Mouse (Mus musculus) heart, postnatal 36 days (tissue): ENCODE results near the gene Gm32802. TPM values are rescaled to one million over a fixed set of nuclear protein-coding genes. Genes with fewer than 3 reads are reported as not detected.
"Not testable (repeated sequence)": the region's sequence is repeated elsewhere in the genome, so short reads cannot be mapped to it uniquely, and the experiment has no call there.

ENCODE experiments used
- DNase-seq, 2 experiments: peaks; one replicate each; pipeline ENCODE4 v3.0.0; 2021 to 2022
- intact Hi-C: fragments of 180-260 bp; cut with DNase I; formaldehyde crosslinking; loops from one replicate; pipeline ENCODE4 v1.15.1; 2025
- total RNA-seq, 2 experiments: library from RNA; stranded (reverse); gene quantifications; 2 replicates each; pipeline ENCODE4 v1.2.3; 2021

The Gm32802 gene
- total RNA-seq: under 1 TPM; 0.31 to 0.49 TPM

DNA sequence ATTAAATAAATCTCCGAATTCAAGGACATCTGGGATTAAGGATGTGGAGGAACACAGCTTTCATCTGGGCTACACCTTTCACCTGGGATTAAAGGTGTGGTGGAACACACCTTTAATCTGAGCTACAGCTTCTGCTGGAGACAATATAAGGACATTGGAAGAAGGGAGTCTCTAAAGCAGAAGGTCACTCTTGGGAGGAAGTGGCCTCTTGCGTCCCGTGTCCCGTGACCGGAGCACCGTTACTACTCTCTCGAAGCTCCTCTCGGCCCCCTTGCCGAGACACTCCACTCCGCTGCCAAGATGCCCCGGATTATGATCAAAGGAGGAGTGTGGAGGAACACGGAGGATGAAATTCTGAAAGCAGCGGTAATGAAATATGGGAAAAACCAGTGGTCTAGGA is at the start of gene Gm32802:
Gm32802 (plus strand) TSS at position 301 of the 400 bp plus-strand sequence.
- DNase-seq, intact Hi-C loops: not testable (repeated sequence)

DNA sequence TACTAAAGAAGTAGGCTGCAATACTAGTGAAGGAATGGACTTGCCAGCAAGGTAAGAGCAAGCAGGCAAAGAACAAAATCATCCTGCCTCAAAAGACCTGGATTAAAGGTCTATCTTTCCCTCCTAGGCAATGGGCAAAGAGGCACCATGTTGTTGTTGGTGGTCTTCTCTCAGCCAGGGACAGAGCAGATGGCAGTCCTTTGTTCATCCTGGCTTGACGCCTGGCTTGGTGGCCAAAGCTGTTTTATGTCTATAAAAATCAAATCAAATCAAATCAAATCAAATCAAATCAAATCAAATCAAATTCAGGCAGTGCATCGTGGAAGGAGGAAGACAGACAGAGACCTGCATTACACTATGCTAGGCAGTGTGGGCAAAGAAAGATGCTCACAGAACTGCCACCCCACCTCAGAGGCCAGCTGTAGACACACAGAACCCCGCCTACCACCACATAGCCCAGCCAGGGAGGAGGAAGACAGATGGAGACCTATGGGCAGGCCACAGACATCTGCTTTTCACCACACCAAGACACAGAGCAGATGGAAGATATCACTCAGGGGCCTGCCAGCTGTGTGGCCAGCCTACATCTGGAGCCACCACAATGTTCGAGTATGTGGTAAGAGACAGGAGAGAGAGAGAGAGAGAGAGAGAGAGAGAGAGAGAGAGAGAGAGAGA is 42.6 kb upstream of the Gm32802 start:
- DNase-seq, intact Hi-C loops: not testable (repeated sequence)

DNA sequence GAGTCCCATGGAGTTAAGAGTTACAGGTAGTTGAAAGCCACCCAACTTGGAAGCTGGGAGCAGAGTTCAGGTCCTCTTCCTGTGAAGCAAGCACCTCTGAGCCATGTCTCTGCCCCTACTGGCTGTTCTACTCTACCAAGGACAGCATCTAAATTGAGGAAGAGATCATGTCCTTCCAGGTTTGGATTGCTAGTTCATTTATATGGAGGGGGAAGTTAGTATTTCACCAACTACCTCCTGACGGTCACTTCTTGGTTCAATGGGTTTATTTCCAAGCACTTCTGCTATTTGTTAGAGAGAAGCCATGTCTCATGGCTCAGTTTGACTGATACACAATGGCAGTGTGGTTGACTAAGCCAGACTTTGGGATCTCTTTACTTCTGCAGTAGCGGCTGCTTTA is 30.9 kb upstream of the Gm32802 start:
- intact Hi-C loops, DNase-seq: not testable (repeated sequence)

DNA sequence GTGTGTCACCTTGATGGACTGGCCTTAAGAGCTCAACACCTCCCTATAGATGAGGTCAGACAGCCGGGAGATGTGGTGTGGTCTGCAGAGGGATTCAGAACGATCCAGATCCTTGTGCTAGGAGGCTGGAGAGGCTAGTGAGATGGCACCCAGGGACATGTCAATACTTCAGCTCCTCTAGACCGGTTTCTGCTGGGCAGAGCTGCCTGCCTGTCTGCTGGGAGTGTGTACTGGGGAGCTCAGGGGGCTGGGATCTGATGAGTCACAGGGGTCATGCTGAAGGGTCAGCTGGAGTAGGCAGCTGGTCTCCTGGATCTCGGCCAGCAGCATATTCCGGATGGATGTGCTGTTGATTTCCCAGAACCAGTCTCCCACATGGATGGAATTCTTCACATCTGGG is 25.9 kb upstream of the Gm32802 start:
- intact Hi-C loops, DNase-seq: not testable (repeated sequence)

- DNase-seq, intact Hi-C loops: not testable (repeated sequence)
Observed at GRCm38 (mm10) chr10:118240680-118241079, 17.8 kb upstream of the Gm32802 start, which contains the start of gene Gm32717. Gene Gm32717 (minus strand): TSS chr10:118240780.

DNA sequence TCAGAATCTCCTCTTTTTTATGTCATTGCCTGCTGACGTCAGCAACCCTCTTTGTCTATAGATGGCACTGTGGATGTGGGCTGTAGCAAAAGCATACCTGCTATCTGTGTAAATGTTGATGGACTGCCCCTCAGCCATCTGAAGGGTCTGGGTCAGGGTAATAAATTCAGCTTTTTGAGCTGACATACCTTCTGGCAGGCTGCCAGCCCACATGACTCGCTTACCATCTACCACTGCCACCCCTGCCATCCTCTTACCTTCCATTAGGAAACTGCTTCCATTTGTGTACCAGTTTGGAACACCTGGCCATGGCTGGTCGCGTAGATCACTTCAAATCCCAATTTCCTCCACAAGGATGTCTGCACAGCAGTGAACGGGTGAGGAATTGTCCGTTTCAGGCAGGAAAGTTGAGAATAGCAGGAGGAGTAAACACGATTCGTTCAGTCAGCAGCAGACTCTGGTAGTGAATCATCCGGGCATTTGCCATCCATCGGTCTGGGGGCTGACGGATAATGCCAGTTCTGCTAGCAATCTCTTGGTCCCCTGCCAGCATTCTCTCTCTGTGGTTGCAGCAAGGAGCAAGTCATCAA is 9.4 kb upstream of the Gm32802 start:
- DNase-seq, intact Hi-C loops: not testable (repeated sequence)

DNA sequence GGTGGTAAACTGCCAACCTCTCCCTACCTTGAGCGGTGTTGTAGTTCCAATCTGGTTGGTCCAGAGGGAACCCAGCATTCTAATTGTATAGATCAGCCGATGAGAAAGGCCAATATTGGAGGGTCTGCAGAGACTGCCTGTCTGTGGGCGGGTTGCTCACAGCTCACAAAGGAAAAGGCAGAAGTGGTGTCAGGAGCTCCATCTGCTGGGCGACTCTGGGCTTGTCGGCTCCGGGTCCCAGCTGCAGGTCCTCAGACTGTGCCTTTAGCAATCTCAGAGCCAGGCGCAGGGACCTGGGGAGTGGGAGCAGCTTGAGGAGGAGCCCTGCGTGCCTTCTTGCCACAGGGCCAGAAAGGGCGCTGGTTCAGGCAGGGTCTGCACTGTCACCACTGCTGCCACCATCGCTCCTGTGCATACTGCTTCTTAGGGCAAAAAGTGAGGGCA is 7.6 kb upstream of the Gm32802 start:
- no peak for DNase-seq
- intact Hi-C loops: no loop called here

DNA sequence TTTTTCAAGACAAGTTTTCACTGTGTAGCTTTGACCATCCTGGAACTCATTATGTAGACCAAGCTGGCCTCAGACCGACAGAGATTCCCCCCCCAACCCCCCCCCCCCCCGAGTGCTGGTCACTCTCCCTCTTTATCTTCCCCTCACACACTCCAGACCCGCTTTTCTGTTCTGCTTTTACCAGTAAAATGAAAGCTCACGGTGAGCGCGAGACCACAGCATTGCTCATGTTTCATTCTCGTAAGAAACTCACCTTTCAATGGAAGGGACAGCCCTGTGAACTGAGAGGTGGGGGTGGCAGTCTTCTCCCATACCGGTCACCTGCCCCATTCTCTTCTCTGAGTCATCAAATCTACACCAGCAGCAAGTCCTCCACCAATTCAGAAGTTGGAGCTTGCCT is 10.3 kb downstream of the Gm32802 start:
- DNase-seq, intact Hi-C loops: not testable (repeated sequence)

DNA sequence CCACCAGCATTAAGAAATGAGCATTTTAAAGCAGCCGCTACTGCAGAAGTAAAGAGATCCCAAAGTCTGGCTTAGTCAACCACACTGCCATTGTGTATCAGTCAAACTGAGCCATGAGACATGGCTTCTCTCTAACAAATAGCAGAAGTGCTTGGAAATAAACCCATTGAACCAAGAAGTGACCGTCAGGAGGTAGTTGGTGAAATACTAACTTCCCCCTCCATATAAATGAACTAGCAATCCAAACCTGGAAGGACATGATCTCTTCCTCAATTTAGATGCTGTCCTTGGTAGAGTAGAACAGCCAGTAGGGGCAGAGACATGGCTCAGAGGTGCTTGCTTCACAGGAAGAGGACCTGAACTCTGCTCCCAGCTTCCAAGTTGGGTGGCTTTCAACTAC is 12.9 kb downstream of the Gm32802 start:
- intact Hi-C loops, DNase-seq: not testable (repeated sequence)

DNA sequence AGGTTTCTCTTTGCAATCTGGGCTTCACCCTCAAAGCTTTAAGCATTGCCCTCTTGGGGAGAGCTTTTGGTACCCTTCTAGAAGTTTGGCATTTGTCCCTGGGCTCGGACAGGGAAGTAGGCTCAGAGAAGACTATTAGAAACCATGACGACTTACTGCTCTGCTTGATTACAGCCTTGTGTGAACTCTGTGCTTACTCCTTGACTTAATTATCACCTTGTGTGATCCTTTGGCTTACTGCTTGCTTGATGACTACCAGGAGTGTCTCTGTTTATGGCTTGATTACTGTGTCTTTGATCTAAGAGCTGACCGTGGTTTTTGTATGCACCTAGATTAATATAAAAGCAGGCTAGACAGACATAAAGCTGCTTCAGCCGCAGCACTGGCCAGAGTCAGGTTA is 19.6 kb downstream of the Gm32802 start:
- intact Hi-C loops, DNase-seq: not testable (repeated sequence)

DNA sequence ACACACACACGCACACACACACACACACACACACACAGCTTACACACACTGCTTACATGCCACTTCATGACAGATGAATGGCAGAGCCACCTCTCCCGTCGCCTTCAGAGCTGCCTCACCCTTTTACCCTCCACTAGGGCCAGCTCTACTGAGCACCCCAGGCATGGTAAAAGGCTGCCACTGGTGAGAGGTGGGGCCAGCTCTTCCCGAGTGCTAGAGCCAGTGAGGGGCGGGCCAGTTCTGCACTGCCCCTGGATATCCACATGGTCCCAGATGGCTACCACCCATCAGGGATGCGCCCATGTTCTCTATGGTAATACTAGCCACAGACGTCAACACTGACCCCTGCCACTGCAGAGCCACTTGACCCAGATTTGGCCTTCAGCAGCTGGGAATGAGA is 24.1 kb downstream of the Gm32802 start:
- DNase-seq, intact Hi-C loops: not testable (repeated sequence)

DNA sequence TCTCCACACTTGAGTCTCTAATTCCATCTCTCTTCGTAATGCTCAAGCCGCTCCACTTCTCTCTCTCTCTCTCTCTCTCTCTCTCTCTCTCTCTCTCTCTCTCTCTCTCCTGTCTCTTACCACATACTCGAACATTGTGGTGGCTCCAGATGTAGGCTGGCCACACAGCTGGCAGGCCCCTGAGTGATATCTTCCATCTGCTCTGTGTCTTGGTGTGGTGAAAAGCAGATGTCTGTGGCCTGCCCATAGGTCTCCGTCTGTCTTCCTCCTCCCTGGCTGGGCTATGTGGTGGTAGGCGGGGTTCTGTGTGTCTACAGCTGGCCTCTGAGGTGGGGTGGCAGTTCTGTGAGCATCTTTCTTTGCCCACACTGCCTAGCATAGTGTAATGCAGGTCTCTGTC is 24.5 kb downstream of the Gm32802 start:
- DNase-seq, intact Hi-C loops: not testable (repeated sequence)

DNA sequence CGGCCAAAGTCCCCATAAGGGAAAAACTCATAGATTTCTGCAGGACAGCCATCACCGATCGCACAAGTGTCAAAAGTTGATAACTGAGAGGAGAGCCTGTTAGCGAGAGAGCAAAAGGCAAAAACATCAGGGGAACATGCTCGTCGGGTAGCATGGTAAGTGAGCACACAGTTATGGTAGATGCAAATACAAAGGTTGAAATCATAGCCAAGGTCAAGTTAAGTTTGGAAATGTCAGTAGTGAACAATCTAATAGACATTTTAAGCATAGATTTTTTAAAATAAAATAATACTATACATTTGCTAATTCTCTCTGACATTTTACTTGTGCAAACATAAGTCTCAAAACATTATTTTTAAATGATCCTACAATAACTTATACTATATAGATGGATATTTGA is 36.5 kb downstream of the Gm32802 start, which contains the start of gene Iltifb:
Iltifb (minus strand) TSS at position 101 of the 400 bp plus-strand sequence.
- no peak for DNase-seq
- intact Hi-C loops: no loop called here

- intact Hi-C loops, DNase-seq: not testable (repeated sequence)
Observed at GRCm38 (mm10) chr10:118302133-118302532, 43.6 kb downstream of the Gm32802 start.

Other genes with a start within 250 kb of the Gm32802 start
- gene Mdm1, start 116.9 kb upstream of the Gm32802 start, total RNA-seq: 1 to 10 TPM; 4.3 to 6.1 TPM
- not detected for gene Il22, start 53.7 kb upstream of the Gm32802 start, total RNA-seq
- under 1 TPM; 0.31 to 0.49 TPM for gene Gm32717, start 17.9 kb upstream of the Gm32802 start, total RNA-seq
- not detected for gene Iltifb, start 36.4 kb downstream of the Gm32802 start, total RNA-seq
- gene Gm9040, start 68.3 kb downstream of the Gm32802 start, total RNA-seq: not detected
- gene Gm9044, start 73.7 kb downstream of the Gm32802 start, total RNA-seq: not detected
- not detected for gene Gm9045, start 79.1 kb downstream of the Gm32802 start, total RNA-seq
- gene Gm9046, start 84.6 kb downstream of the Gm32802 start, total RNA-seq: not detected
- not detected for gene Gm9048, start 90.0 kb downstream of the Gm32802 start, total RNA-seq
- gene Gm9049, start 95.4 kb downstream of the Gm32802 start, total RNA-seq: not detected
- gene Ifng, start 182.4 kb downstream of the Gm32802 start, total RNA-seq: not detected